Mouse (Mus musculus) right cerebral cortex, adult 18-20 months (tissue): ENCODE measurements around the gene Mpc1.
"Not testable (repeated sequence)": the region's sequence is repeated elsewhere in the genome, so short reads cannot be mapped to it uniquely, and the experiment has no call there.

Experiments used
- DNase-seq: peaks from one replicate; pipeline ENCODE4 v3.0.0; 2022; ENCODE audit warnings: mixed read lengths

The Mpc1 gene

DNA sequence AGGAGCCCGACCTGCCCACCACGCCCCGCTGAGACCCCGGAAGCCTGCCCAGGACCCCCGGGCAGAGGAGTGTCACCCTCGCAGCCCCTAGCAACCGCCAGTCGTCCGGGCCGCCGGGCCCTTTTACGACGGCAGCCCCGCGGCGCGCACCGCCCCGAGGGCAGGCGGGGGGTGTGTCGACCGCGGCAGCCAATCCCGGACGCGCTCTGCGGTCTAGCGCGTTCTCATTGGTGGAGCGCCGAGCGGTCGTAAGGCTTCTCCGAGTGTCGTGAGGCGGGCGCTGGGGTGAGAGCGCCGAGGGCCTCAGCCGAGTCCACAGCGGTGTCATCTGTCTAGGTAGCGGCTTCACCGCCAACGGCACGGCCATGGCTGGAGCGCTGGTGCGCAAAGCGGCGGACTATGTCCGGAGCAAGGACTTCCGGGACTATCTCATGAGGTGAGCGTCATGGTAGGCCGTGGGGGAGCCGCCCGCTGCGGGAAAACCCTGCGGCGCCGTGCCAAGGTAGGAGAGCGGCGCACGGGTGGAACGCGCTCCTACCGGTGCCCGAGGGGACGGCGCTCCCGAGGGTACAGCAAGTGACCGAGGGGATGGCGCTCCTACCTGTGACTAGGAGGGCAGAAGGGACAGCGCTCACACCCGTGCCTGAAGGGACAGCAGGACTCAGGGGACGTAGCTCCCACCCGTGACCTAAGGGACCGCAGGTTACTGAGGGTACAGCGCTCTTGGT, 986 bp downstream of the Mpc1 start:
- peak; percentile 97 for DNase-seq

DNA sequence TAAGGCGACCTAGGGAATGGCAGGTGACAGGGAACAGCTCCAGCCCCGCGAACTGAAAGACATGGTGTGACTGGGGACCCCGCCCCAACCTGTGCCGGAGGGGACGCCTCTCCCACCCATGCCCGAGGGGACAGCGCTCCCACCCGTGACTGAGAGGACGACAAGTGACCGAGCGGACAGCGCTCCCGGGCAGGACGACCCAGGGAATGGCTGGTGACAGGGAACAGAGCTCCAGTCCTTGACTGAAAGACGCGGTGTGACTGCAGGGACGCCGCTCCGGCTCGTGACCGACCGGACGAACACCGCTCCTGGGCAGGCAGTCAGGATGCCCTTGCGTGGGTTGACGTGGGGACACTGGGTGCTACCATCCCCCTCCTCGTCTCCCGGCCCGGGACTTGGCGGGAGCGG, 1.6 kb downstream of the Mpc1 start:
- DNase-seq: peak; percentile 43

- no peak for DNase-seq
These were observed 2.4 kb downstream of the Mpc1 start for GRCm38 (mm10) chr17:8285056-8285455.

DNA sequence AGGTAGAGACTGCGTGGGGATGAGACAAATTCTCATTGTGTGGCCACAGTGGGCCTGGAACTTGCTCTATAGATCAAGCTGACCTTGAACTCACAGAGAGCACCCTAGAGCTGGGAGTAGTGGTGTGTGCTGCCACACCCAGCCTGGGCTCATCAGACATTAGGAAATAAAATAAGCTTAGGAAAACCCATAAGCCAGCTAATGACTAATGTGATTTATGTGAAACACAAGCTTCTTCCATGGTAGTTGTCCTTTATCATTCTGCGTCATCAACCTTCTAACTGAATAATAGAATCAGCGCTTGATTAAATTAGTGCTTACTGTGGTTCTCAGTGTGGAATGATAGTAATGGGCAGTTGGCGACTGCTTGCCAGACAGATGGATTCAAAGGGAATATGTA, 4.3 kb downstream of the Mpc1 start:
- no peak for DNase-seq

DNA sequence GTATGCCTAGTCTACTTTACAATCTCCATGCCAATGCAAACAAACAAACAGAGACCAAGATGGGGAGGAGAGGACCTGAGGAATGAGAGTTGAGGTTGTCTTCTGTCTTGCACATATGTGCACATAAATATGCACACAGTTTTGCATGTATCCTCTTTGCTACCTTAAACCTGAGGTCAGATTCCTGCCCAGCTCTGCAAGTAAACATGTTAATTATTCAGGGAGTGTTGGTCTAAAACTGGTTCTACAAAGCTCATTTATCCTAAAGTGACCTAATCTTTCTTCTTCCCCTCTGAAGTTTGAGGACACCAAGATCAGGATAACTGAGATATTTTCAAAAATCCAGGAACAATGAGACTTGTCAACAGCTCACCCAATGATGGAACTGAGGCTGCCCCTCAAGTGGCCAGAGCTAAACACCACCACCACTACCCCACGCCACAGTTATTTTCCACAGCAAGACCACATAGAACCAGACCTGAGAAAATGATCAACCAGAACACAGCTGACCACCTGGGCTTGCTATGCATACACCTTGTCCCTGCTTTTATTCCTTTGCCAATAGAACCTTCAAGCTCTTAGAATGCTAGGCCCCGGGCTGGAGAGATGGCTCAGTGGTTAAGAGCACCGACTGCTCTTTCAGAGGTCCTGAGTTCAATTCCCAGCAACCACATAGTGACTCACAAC, 7.4 kb downstream of the Mpc1 start:
- DNase-seq: no peak

GRCm38 (mm10) chr17:8290736-8291135, 8.0 kb downstream of the Mpc1 start:
- no peak for DNase-seq

DNA sequence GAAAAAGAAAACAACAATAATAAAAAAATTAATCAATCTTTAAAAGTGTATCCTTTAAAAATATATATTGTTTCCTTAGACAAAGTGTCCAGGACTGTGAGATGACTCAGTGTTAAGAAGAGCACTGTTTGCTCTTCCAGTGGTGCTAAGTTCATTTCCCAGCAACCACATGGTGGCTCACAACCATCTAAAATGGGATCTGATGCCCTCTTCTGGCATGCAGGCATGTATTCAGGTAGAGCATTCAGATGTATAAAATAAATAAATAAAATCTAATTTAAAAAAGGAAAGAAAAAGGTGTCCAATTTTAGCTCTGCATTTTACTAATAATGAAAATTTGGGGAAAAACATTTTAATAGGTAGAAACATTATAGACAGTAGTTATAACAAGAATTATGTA, 13.1 kb downstream of the Mpc1 start:
- no peak for DNase-seq

DNA sequence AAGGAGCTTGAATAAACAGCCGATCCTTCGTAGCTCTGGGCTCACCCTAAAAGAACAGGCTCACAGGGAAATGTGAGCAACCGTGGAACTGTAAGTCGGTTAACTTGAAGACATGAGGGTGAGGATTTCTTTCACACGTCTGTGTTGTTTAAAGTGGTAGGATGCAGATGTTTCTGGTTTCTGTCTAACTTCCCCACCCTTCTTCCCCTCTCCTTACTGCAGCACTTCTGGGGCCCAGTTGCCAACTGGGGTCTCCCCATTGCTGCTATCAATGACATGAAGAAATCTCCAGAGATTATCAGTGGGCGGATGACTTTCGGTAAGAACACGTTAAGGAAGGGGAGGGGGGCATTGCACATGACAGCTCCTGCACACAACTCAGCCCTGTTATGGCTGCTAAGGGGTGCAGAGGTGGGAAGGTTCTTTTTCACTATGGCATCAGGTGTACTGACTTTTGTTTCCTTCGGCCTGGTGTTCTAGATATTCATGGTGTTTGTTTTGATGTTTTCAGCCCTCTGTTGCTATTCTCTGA, 13.7 kb downstream of the Mpc1 start:
- DNase-seq: no peak

DNA sequence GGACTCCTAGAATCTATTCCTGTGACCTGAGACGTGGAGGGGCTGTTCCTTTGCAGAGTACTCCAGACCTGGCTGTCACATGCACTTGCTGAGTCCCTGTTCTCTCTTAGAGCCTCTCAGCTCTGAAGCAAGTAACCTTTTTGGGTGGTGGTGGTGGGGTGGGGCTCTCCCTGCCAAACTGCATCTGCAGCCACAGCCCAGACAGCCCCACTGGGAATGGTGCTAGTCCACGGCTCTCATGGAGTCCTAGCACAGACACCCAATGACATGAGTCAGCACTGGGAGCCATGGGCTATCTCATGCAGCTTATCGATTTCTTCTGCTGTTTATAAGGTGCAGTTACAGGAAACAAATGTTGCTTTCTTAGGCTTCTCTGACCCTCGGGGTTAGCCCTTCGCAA, 15.0 kb downstream of the Mpc1 start:
- no peak for DNase-seq

DNA sequence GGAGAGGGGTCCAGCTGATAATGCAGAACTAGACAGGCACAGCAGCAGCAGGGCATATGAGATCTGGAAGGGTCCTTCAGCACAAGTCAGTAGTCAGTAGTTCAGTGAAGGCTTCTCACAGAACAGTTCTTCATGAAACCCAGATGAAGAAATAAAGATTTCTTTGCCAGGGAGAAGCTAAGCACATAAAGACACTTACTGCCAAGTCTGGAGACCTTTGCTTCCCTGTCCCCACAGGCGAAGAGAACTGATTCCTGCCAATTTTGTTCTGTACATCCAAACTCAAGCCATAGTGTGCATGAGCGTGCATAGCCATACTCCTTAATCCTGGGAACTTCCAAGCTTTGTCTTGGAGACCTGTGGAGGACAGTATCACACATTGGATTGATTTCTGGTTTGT, 15.6 kb downstream of the Mpc1 start:
- DNase-seq: no peak

DNA sequence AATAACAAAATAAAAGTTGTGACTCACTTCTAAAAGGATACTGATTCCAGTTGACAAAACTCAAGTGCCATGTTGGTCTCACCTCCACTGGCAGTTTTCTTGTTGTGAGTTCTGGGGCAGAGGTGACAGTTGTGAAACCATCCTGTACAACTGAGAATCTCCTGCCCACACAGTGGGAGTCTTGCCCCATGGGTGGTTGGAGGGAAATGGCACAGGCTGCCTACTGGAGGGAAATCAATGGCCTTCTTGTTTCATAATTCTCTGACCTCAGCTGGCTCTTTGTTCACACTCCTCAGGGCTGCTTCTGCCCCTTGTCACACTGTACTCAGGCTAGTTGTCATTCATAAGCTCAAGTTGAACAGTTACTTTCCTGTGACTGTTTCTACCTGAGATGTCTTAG, 16.8 kb downstream of the Mpc1 start:
- DNase-seq: no peak

- no peak for DNase-seq
These were observed 18.8 kb downstream of the Mpc1 start for GRCm38 (mm10) chr17:8301515-8301914.

- no peak for DNase-seq
These were observed 20.2 kb downstream of the Mpc1 start for GRCm38 (mm10) chr17:8302772-8303438.

DNA sequence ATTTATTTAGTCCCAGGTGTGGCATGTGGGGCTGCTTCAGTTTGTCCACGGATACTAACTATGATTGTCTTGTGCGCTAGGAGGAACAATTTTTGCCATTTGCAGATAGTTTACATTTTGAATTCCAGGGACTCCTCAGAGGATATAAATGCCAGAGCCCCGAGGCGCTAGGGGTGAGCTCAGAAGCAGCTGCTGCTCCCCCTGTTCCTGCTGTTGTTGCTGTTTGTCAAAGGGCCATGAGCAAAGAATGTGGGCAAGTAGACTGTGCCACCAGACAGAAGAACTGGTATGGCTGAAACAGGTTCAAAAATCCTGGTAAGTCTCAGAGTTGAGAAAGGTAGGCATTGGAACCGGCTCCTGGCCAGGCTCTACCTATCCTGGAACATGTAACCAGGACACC, 21.0 kb downstream of the Mpc1 start:
- no peak for DNase-seq

DNA sequence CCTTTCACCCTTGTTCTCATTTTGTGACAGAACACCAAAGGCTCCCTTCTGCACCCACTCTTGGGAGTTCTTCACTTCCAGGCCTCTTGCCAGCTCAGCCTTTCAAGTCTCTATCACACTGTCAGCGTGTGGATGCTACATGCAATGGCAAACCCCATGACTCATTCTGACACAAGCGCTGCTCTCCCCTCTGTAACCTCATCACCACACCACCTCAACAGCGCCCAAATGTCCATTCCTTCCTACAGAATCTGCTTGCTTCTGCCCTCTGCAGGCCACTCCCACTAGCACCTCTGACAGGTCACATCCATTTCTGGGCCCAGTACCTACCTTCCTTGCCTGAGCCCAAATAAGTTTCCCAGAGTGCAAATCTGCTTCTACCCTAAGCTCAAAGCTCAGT, 23.1 kb downstream of the Mpc1 start:
- peak; percentile 25 for DNase-seq

- peak; percentile 98 for DNase-seq
These were observed 28.3 kb downstream of the Mpc1 start, which contains the start of gene Sft2d1 for GRCm38 (mm10) chr17:8310838-8311614. TSS of gene Sft2d1 (plus strand) at chr17:8311102.

- DNase-seq: no peak
These were observed 29.0 kb downstream of the Mpc1 start for GRCm38 (mm10) chr17:8311751-8312150.

GRCm38 (mm10) chr17:8313976-8314375, 31.3 kb downstream of the Mpc1 start:
- no peak for DNase-seq

- DNase-seq: no peak
These were observed 33.5 kb downstream of the Mpc1 start for GRCm38 (mm10) chr17:8316251-8316650.

GRCm38 (mm10) chr17:8326877-8327276, 44.2 kb downstream of the Mpc1 start:
- DNase-seq: not testable (repeated sequence)

DNA sequence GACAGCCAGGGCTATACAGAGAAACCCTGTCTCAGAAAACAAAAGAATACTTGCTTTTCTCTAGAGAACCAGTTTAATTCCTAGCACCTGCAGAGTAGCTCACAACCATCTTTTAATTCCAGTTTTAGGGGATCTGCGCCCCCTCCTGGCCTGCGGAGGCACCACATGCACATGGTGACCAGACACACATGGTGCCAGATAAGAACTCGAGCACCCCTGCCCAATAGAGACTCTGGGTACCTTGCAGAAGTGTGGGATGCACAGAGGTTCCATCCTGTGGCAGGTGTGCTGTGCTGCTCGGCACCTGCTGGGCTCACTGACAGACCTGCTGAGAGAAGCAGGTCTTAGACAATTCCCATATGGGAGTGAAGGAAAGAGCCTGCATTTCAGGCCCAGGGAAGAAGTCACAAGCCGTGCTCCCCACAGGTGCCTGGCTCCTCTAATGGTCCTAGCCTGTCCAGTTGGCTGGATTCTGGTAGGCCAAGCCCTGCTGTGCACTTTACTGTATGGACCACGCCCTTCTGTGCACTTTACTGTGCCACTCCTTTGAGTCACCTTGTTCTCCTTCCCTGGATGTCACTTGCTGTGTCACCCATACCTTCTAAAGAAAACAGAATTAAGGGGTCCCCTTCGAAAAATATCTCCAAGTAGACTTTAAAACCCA, 45.9 kb downstream of the Mpc1 start:
- no peak for DNase-seq

DNA sequence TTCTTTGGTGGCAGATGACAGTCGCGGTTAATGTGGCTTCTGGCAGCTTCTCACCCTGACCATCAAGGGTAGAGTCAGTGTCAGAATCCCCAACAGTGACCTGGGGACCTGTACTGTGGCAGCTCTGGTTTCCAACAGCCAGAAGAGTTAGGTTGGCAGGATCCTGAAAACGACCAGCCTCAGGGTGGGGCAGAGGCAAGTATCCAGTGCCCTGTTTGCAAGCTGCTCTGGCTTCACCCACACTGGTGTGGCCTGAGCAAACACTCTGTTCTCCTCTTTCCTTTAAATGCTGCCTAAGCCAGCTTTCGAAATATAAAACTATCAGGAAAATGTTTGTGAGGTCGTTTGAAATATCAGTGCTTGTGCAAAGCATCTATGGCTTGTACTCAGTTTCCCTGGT, 47.9 kb downstream of the Mpc1 start:
- DNase-seq: no peak
